Mouse (Mus musculus) limb, embryonic 14.5 days (tissue): Measurements from ENCODE around the gene Efhb. TPM values are rescaled to one million over a fixed set of nuclear protein-coding genes. Genes with fewer than 3 reads are reported as not detected.

ENCODE experiments used
- ATAC-seq: fragments of 200-750 bp; cut with Nextera tagmentation; 2 replicates; pipeline ENCODE4 v1.8.0; 2017; ENCODE audit warnings: low read depth, moderate number of reproducible peaks, moderate TSS enrichment; ENCODE audit not compliant: low FRiP score
- DNase-seq: peaks from one replicate; pipeline ENCODE4 v3.0.0-alpha.2; 2015; ENCODE audit warnings: low spot score
- H3K27ac ChIP-seq: fragments of 300-500 bp; sonication (generic); replicated peaks from 2 replicates; pipeline ENCODE4 v1.5.1; 2014; ENCODE audit warnings: low read depth, mild to moderate bottlenecking, low read length, moderate library complexity, mixed read lengths
- H3K27me3 ChIP-seq: fragments of 300-500 bp; sonication (generic); 2 replicates; pipeline ENCODE4 v1.6.1; 2014; ENCODE audit warnings: low read length, mixed read lengths; ENCODE audit not compliant: control insufficient read depth, insufficient read depth
- H3K36me3 ChIP-seq: fragments of 300-500 bp; sonication (generic); 2 replicates; pipeline ENCODE4 v1.6.1; 2014; ENCODE audit warnings: mild to moderate bottlenecking, low read length, moderate library complexity, mixed read lengths; ENCODE audit not compliant: control insufficient read depth, insufficient read depth
- H3K4me1 ChIP-seq: fragments of 300-500 bp; sonication (generic); 2 replicates; pipeline ENCODE4 v1.6.1; 2014; ENCODE audit warnings: antibody characterized with exemption, low read length, mixed read lengths; ENCODE audit not compliant: control insufficient read depth, insufficient read depth
- H3K4me2 ChIP-seq: fragments of 300-500 bp; sonication (generic); replicated peaks from 2 replicates; pipeline ENCODE4 v1.6.1; 2014; ENCODE audit warnings: low read depth, mild to moderate bottlenecking, low read length, moderate library complexity; ENCODE audit not compliant: severe bottlenecking
- H3K4me3 ChIP-seq: fragments of 300-500 bp; sonication (generic); replicated peaks from 2 replicates; pipeline ENCODE4 v1.5.1; 2014; ENCODE audit warnings: low read length
- H3K9ac ChIP-seq: fragments of 300-500 bp; sonication (generic); 2 replicates; pipeline ENCODE4 v1.6.1; 2014; ENCODE audit warnings: mild to moderate bottlenecking, low read depth, low read length, moderate library complexity; ENCODE audit not compliant: severe bottlenecking
- H3K9me3 ChIP-seq: fragments of 300-500 bp; sonication (generic); 2 replicates; pipeline ENCODE4 v1.6.1; 2016; ENCODE audit warnings: low read length; ENCODE audit not compliant: control insufficient read depth
- POLR2A ChIP-seq: fragments of 200-500 bp; IDR thresholded peaks from 2 replicates; pipeline ENCODE4 v1.8.0; 2012; ENCODE audit warnings: inconsistent platforms, mild to moderate bottlenecking, moderate library complexity, borderline replicate concordance; ENCODE audit not compliant: insufficient read depth, insufficient read length; ENCODE audit errors: extremely low read depth
- WGBS: fragments of 180-500 bp; shearing (Covaris S2); extraction: QIAGEN DNeasy Blood & Tissue Kit; methylation state at CpG from one replicate; pipeline ENCODE4 v1.1.7; 2014; 5-methylcytosine and 5-hydroxymethylcytosine counted together
- polyA plus RNA-seq, 2 experiments: library from polyadenylated mRNA; depleted of rRNA in 1 of 2; stranded (reverse) in 1 of 2; unstranded in 1 of 2; fragments of >200 nt; fragmentation: Nextera tagmentation in 1 of 2; extraction: Ambion mirVana in 1 of 2; gene quantifications; 2 replicates each; pipeline versions ENCODE4 v1.2.1 to v1.2.3; 2012 to 2014

The Efhb gene
- polyA plus RNA-seq, 2 experiments: 0.29 to 0.79 TPM

DNA sequence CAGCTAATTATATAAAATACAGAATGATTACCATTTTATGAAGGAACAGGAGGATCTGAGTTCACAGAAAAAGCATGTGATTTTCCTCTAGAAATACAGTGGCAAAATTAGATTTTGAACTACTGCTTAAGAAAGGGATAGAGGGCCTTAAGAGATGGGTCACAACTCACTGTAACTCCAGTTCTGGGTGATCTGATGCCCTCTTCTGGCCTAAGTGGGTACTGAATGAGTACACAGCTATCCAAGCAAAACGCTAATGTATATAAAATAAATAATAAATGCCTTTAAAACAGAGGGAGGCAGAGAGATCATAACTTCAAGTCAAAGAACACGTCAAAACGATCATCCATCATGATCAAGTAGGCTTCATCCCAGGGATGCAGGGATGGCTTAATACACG lies 73.6 kb downstream of the Efhb start:
- ATAC-seq (no peak), DNase-seq (no peak)
- H3K4me2 ChIP-seq: no peak overlapping the region
- no peaks in the 10 kb centered on the region for H3K4me1 ChIP-seq
- H3K9me3 ChIP-seq: no peaks in the 10 kb centered on the region
- H3K9ac ChIP-seq: no peak overlapping the region
- H3K4me3 ChIP-seq: no peak overlapping the region
- 42% methylated on average over 4 of the region's 4 CpGs for WGBS
- H3K27me3 ChIP-seq: no peaks in the 10 kb centered on the region
- no peak overlapping the region for H3K27ac ChIP-seq
- no peaks in the 10 kb centered on the region for H3K36me3 ChIP-seq
- TF ChIP-seq POLR2A: no peak

- DNase-seq (no peak), ATAC-seq (no peak)
- Histone ChIP-seq H3K9me3 (no peaks in the 10 kb centered on the region), H3K9ac (no peak overlapping the region), H3K27ac (no peak overlapping the region), H3K36me3 (no peaks in the 10 kb centered on the region), H3K4me2 (no peak overlapping the region), H3K27me3 (no peaks in the 10 kb centered on the region), H3K4me3 (no peak overlapping the region), H3K4me1 (no peaks in the 10 kb centered on the region)
- TF ChIP-seq POLR2A: no peak
- 54% methylated on average over 6 of the region's 6 CpGs for WGBS
These were observed 75.3 kb downstream of the Efhb start for GRCm38 (mm10) chr17:53387581-53388473.

GRCm38 (mm10) chr17:53386863-53387262 lies 76.3 kb downstream of the Efhb start:
- no peaks in the 10 kb centered on the region for H3K9me3 ChIP-seq
- no peak overlapping the region for H3K4me3 ChIP-seq
- 58% methylated on average over 6 of the region's 6 CpGs for whole genome bisulfite sequencing
- H3K9ac ChIP-seq: no peak overlapping the region
- no peak overlapping the region for H3K4me2 ChIP-seq
- no peaks in the 10 kb centered on the region for H3K36me3 ChIP-seq
- no peak overlapping the region for H3K27ac ChIP-seq
- no peaks in the 10 kb centered on the region for H3K27me3 ChIP-seq
- no peak for DNase-seq
- TF ChIP-seq POLR2A: no peak
- no peaks in the 10 kb centered on the region for H3K4me1 ChIP-seq
- ATAC-seq: no peak

- H3K36me3 ChIP-seq: no peaks in the 10 kb centered on the region
- no peaks in the 10 kb centered on the region for H3K9me3 ChIP-seq
- no peak overlapping the region for H3K9ac ChIP-seq
- H3K4me1 ChIP-seq: no peaks in the 10 kb centered on the region
- DNase-seq: no peak
- no peak overlapping the region for H3K4me3 ChIP-seq
- no peaks in the 10 kb centered on the region for H3K27me3 ChIP-seq
- no peak overlapping the region for H3K4me2 ChIP-seq
- no peak overlapping the region for H3K27ac ChIP-seq
- no peak for ATAC-seq
- no peak for TF ChIP-seq POLR2A
- WGBS: 88% methylated on average over 6 of the region's 6 CpGs
These were observed 99.0 kb downstream of the Efhb start for GRCm38 (mm10) chr17:53364111-53364510.

Other genes with a start within 250 kb of the Efhb start
- gene Rab5a, start 15.9 kb upstream of the Efhb start, polyA plus RNA-seq (2012; rRNA removed): 35.5 and 44.7 TPM in 2 replicates
- gene Rab5a, start 15.9 kb upstream of the Efhb start, polyA plus RNA-seq (2014; fragmentation: Nextera tagmentation; extraction: Ambion mirVana): 85.0 and 93.7 TPM in 2 replicates
- not detected in 2 replicates for gene Pp2d1, start 76.1 kb upstream of the Efhb start, polyA plus RNA-seq (2012; rRNA removed)
- 0.45 and 0.64 TPM in 2 replicates for gene Pp2d1, start 76.1 kb upstream of the Efhb start, polyA plus RNA-seq (2014; fragmentation: Nextera tagmentation; extraction: Ambion mirVana)
- gene Kat2b, start 103.5 kb upstream of the Efhb start, polyA plus RNA-seq (2012; rRNA removed): 7.5 and 10.0 TPM in 2 replicates
- gene Kat2b, start 103.5 kb upstream of the Efhb start, polyA plus RNA-seq (2014; fragmentation: Nextera tagmentation; extraction: Ambion mirVana): 7.6 and 7.9 TPM in 2 replicates
- gene Sgo1, start 226.0 kb upstream of the Efhb start, polyA plus RNA-seq (2012; rRNA removed): 12.1 and 16.0 TPM in 2 replicates
- gene Sgo1, start 226.0 kb upstream of the Efhb start, polyA plus RNA-seq (2014; fragmentation: Nextera tagmentation; extraction: Ambion mirVana): 25.7 and 27.3 TPM in 2 replicates